Mouse (Mus musculus) spleen, adult 18-20 months (tissue): ENCODE results near the gene Rfc2.
"Not testable (repeated sequence)": the region's sequence is repeated elsewhere in the genome, so short reads cannot be mapped to it uniquely, and the experiment has no call there.

ENCODE experiments used
- DNase-seq, 2 experiments: peaks; one replicate each; pipeline ENCODE4 v3.0.0; 2022; ENCODE audit warnings: mixed read lengths in 2 of 2

The Rfc2 gene

DNA sequence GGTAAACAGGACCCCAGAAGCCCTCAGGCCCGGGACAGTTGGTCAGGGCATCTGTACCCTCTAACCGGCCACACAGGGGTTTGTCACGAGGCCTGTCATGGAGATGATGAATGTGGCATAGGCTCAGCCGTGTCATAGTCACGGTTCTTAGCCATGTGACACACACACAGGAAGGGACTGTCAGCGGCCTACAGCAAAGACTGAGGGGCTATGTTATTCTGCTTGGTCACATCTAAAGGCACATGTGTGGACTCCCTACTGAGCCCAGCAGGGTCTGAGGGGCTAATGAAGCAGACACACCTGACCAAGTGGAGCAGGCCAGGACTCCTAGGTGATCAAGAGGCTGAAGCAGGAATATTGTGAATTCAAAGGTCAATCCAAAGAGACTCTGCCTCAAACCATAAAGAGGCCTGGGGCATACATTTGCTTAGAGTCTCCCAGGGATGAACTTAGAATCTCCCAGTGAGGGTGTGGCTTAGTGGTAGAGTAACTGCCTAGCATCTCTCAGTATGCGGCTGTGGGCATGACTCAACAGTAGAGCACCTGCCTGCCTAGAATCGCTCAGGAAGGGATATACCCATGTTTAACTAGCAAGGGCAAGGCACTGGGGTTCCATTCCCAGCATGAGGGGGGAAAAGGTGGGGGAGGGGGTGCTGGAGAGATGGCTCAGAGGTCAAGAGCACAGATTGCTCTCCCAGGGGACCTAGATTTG, 30.8 kb downstream of the Rfc2 start:
- DNase-seq, result peak in 1 of 2 experiments; percentile 27

DNA sequence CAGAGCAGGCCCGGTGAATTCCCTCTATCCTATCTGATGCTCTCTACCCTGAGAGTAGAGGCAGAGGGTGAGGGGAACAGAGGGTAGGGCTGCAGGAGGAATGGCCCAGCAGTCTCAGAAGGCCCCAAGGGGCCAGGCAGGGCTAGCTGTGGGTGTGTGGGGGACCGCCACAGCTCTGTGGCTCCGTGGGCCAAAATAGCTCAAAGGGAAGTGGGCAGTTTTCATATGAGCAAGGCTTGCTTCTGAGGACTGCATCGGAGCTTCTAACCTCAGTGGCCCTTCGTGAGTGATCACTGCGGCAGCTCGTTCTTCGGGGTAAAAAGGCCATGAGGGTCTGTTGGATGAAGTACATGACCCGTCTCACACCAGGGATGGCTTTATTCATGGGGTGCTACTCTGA, 32.6 kb downstream of the Rfc2 start:
- peak; percentile 61 to 70 for DNase-seq

DNA sequence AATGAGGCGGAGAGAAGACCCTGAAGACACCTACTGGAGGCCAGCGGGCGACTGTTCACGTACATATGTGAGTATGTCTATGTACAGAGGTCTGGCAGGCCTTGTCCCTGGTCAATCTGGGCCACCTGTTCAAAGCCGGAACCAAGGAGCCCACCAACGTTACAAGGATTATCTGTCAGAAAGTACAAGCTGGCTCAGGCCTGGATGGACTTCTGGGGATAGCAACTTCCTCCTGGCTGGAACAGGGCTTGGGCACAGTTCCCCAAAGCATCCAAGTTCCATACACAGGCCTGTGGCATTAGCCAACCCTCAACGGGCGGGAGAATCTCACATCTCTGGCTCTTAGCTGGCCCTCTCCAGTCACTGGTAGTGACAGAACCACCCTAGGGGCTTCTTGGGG, 33.1 kb downstream of the Rfc2 start:
- peak in 1 of 2 experiments; percentile 35 for DNase-seq

- DNase-seq, result peak; percentile 49 to 54
Measured at GRCm38 (mm10) chr5:134614802-134615201, 33.6 kb downstream of the Rfc2 start, which contains the start of gene Lat2. Gene Lat2 (minus strand): TSS chr5:134615025.

DNA sequence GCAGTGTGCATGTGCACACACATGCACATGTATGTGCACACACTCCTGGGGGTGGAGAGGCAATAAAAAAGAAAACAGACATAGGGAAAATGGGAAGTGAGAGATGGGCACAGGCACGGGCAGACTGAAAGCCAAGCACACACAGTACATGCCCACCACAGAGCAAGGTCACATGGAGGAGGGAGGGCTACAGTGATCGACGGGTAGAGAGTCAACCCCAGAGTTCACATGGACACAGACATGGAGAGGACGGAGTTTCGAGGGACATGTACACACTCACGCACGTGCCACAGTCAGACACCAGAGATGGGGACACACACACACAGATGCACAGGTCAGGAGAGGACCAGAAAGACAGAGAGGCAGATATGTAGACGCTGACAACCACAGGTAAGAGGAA, 34.2 kb downstream of the Rfc2 start:
- DNase-seq, result no peak

GRCm38 (mm10) chr5:134615780-134616179, 34.6 kb downstream of the Rfc2 start:
- DNase-seq, result no peak

GRCm38 (mm10) chr5:134617071-134617470, 35.9 kb downstream of the Rfc2 start:
- DNase-seq, result peak; percentile 62 to 82

GRCm38 (mm10) chr5:134620457-134620856, 39.3 kb downstream of the Rfc2 start:
- DNase-seq, result no peak

DNA sequence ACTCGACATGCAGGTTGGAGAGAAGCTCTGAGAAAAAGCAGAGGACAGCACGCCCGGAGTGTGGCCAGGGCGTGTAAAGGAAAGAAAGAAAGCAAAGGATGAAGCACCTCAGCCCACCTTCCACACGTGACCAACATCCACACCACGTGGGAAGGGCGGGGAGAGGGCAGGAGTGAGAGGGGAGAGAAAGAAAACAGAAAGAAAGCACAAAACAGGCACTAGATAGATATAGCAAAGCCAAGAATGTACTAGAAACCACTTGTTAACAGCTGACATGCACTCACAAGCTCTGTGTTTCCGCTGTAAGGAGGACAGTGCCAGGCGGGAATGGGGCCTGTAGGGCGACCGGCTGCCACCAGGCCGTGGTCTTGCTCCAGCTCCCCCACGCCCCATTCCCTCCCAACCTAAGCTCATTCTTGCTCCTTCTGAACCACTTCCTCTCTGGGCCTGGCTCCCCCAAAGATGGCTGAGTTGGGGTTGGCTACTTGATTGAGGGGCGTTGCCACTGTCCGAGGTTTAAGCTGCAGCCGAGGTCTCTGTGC, 40.0 kb downstream of the Rfc2 start:
- no peak for DNase-seq

GRCm38 (mm10) chr5:134622069-134622468, 40.9 kb downstream of the Rfc2 start:
- no peak for DNase-seq

DNA sequence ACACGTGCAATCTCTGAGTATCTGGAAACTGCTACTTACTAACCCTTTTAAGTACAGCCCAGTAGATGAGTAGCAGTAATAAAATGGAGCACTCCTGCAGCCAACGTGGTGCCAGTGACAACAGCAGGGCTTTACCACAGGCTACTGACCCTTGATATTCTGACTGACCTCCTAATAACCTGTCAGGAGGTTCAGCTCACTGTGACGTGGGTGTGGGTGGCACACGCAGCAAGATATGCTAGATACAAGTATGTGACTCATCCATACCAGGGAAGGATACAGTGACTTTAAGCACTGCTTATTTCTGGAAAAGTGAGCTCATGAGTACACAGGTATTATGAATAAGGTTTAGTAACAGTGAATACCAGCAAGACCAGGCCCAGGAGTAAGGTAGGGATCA, 48.3 kb downstream of the Rfc2 start:
- no peak for DNase-seq

- DNase-seq, result no peak
Measured at GRCm38 (mm10) chr5:134630835-134631234, 49.7 kb downstream of the Rfc2 start.

GRCm38 (mm10) chr5:134632841-134633240, 51.7 kb downstream of the Rfc2 start:
- DNase-seq, result no peak

DNA sequence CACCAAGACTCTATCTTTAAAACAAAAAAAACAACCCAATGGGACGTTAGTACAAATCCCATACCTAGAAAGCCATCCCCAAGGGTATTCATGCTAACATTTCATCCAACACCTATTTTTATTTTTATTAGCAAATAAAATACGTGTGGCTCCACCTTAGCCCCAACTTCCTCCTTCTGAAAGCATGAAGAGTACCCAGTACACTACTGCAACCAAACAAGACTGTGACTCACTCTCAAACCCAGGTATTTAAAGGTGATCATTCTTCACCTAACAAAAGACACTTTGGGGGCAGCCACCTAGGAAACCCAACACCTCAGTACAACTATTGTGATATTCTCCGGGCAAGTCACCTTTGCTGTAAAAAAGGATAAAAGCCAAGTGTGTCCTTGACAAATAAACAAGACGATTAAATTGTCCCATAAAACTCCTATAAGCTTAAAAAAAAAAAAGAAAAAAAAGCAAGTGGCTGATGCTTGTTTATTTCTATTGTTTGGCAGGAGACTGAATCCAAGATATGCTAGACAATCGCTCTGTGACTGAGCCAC, 56.7 kb downstream of the Rfc2 start:
- no peak for DNase-seq

- DNase-seq, result no peak
Measured at GRCm38 (mm10) chr5:134638461-134639268, 57.5 kb downstream of the Rfc2 start.

GRCm38 (mm10) chr5:134639269-134639682, 58.1 kb downstream of the Rfc2 start, which contains the start of gene Eif4h:
Gene Eif4h (minus strand): TSS chr5:134639490.
- peak; percentile 96 to 98 for DNase-seq

DNA sequence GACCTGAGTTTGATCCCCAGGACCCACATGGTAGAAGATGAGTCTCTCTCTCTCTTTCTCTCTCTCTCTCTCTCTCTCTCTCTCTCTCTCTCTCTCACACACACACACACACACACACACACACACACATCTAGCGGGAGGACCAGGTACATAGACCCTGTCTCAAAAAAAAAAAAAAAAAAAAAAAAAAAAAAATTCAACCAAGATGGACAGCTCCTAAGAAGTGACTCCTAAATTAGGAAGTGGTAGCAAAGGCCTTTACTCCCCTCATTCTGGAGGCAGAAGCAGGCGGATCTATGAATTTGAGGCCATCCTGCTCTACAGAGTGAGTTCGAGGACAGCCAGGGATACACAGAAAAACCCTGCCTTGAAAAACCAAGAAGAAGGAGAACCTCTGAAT, 59.2 kb downstream of the Rfc2 start:
- DNase-seq, result no peak

DNA sequence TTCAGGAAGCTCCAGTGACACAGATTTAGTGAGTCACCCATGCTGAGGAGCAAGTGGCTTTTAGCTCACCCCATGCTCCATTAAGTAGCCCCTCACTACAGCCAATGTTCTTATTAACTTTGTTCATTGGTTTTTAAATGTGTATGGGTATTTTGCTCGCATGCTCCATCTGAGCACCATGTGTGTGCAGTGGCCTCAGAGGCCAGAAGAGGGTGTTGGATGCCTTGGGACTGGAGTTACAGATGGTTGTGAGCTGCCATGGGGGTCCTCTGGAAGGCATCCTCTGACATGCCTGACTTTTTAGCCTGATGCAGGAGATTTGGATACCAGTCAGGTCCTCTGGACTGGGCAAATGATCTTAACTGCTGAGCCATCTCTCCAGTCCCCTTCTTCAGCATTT, 63.0 kb downstream of the Rfc2 start:
- DNase-seq, result no peak

GRCm38 (mm10) chr5:134644643-134645118, 63.5 kb downstream of the Rfc2 start:
- DNase-seq, result no peak

GRCm38 (mm10) chr5:134646461-134646860, 65.3 kb downstream of the Rfc2 start:
- DNase-seq, result no peak

GRCm38 (mm10) chr5:134647394-134647793, 66.2 kb downstream of the Rfc2 start:
- DNase-seq, result no peak

DNA sequence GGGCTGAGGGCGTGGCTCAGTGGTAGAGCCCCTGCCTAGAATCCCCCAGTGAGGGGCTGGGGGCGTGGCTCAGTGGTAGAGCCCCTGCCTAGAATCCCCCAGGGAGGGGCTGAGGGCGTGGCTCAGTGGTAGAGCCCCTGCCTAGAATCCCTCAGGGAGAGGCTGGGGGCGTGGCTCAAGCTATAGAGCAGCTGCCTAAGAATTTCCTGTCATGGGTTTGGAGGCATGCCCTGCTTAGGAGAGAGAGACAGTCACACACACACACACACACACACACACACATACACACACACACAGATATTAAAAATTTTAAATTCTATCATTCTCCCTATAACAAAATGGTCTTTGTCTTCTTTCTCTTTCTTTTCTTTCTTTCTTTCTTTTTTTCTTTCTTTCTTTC, 67.8 kb downstream of the Rfc2 start:
- DNase-seq, result not testable (repeated sequence)

GRCm38 (mm10) chr5:134650926-134651325, 69.8 kb downstream of the Rfc2 start:
- peak; percentile 38 to 67 for DNase-seq
